Mouse (Mus musculus): ENCODE measurements around the gene Ipo11.
"Not testable (repeated sequence)": the region's sequence is repeated elsewhere in the genome, so short reads cannot be mapped to it uniquely, and the experiment has no call there.

DNA sequence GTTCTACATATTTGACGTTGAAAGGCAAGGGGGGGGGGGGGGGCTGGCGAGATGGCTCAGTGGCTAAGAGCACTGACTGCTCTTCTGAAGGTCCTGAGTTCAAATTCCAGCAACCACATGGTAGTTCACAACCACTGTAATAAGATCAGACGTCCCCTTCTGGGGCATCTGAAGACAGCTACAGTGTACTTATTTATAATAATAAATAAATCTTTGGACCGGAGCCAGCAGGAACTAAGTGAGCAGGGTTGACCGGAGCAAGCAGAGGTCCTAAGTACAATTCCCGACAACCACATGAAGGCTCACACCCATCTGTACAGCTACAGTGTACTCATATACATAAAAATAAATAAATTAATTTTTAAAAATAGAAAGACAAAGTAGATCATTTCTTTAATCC is 31.6 kb downstream of the Ipo11 start:
- TF ChIP-seq CTCF, EP300 (IDR thresholded peaks at IDR 0.05; ENCODE audit: low read depth): not testable (repeated sequence)
